Mouse (Mus musculus): ENCODE data around the gene Fastk. TPM values are rescaled to one million over a fixed set of nuclear protein-coding genes. Genes with fewer than 3 reads are reported as not detected.

The Fastk gene
- polyA plus RNA-seq, 1 experiment from 2014 or later, result 209 TPM

- no peak for ATAC-seq (replicated peaks; ENCODE audit: extremely low read depth, insufficient read depth, low FRiP score)
- Histone ChIP-seq H3K27ac (ENCODE audit: low read length) (peak overlapping the region; percentile 71), H3K27me3 (ENCODE audit: control insufficient read depth, insufficient read depth, low read length) (no peaks in the 10 kb centered on the region), H3K4me2 (ENCODE audit: low read depth, low read length) (no peak overlapping the region), H3K9ac (ENCODE audit: low read length) (0 out of 2 replicates have a peak overlapping the region, but pooled peaks have one; percentile 0), H3K36me3 (ENCODE audit: control insufficient read depth, insufficient read depth) (no peaks in the 10 kb centered on the region; the same call in 1 of the 2 replicates), H3K4me1 (ENCODE audit: control insufficient read depth, insufficient read depth, low read length) (peaks cover 32% of the 10 kb centered on the region), H3K4me3 (ENCODE audit: low read length) (no peak overlapping the region), H3K9me3 (replicated peaks; ENCODE audit: control insufficient read depth, low read length) (no peaks in the 10 kb centered on the region)
- WGBS, result 67% methylated on average over 7 of the region's 7 CpGs
These were observed 10.5 kb upstream of the Fastk start for GRCm38 (mm10) chr5:24455613-24456012.

- no peak overlapping the region for H3K4me3 ChIP-seq (ENCODE audit: low read length)
- 63% methylated on average over 3 of the region's 3 CpGs for WGBS
- peaks cover 32% of the 10 kb centered on the region for H3K4me1 ChIP-seq (ENCODE audit: control insufficient read depth, insufficient read depth, low read length)
- peak overlapping the region; percentile 21; the same call in 1 of the 2 replicates for H3K9ac ChIP-seq (ENCODE audit: low read length)
- H3K9me3 ChIP-seq (replicated peaks; ENCODE audit: control insufficient read depth, low read length), result no peaks in the 10 kb centered on the region
- no peaks in the 10 kb centered on the region; the same call in 1 of the 2 replicates for H3K36me3 ChIP-seq (ENCODE audit: control insufficient read depth, insufficient read depth)
- no peak for ATAC-seq (replicated peaks; ENCODE audit: extremely low read depth, insufficient read depth, low FRiP score)
- peak overlapping the region; percentile 71 for H3K27ac ChIP-seq (ENCODE audit: low read length)
- H3K4me2 ChIP-seq (ENCODE audit: low read depth, low read length), result peak overlapping the region; percentile 25; the same call in 1 of the 2 replicates
- H3K27me3 ChIP-seq (ENCODE audit: control insufficient read depth, insufficient read depth, low read length), result no peaks in the 10 kb centered on the region
These were observed 10.0 kb upstream of the Fastk start for GRCm38 (mm10) chr5:24455076-24455475.

GRCm38 (mm10) chr5:24453985-24454303, 8.9 kb upstream of the Fastk start:
- peak overlapping the region; percentile 95 for H3K4me3 ChIP-seq (ENCODE audit: low read length)
- H3K27me3 ChIP-seq (ENCODE audit: control insufficient read depth, insufficient read depth, low read length), result no peaks in the 10 kb centered on the region
- ATAC-seq (replicated peaks; ENCODE audit: extremely low read depth, insufficient read depth, low FRiP score), result no peak
- H3K9me3 ChIP-seq (replicated peaks; ENCODE audit: control insufficient read depth, low read length), result no peaks in the 10 kb centered on the region
- H3K4me2 ChIP-seq (ENCODE audit: low read depth, low read length), result peak overlapping the region; percentile 97
- H3K4me1 ChIP-seq (ENCODE audit: control insufficient read depth, insufficient read depth, low read length), result peaks cover 32% of the 10 kb centered on the region
- no peaks in the 10 kb centered on the region; the same call in 1 of the 2 replicates for H3K36me3 ChIP-seq (ENCODE audit: control insufficient read depth, insufficient read depth)
- 27% methylated on average over 2 of the region's 2 CpGs for WGBS
- H3K27ac ChIP-seq (ENCODE audit: low read length), result peak overlapping the region; percentile 93
- H3K9ac ChIP-seq (ENCODE audit: low read length), result peak overlapping the region; percentile 97; the same call in 1 of the 2 replicates

- H3K9ac ChIP-seq (ENCODE audit: low read length), result peak overlapping the region; percentile 97
- no peaks in the 10 kb centered on the region; the same call in 1 of the 2 replicates for H3K36me3 ChIP-seq (ENCODE audit: control insufficient read depth, insufficient read depth)
- peak overlapping the region; percentile 95 for H3K4me3 ChIP-seq (ENCODE audit: low read length)
- ATAC-seq (replicated peaks; ENCODE audit: extremely low read depth, insufficient read depth, low FRiP score), result no peak
- no peaks in the 10 kb centered on the region for H3K27me3 ChIP-seq (ENCODE audit: control insufficient read depth, insufficient read depth, low read length)
- peaks cover 32% of the 10 kb centered on the region for H3K4me1 ChIP-seq (ENCODE audit: control insufficient read depth, insufficient read depth, low read length)
- H3K9me3 ChIP-seq (replicated peaks; ENCODE audit: control insufficient read depth, low read length), result no peaks in the 10 kb centered on the region
- peak overlapping the region; percentile 93 for H3K27ac ChIP-seq (ENCODE audit: low read length)
- peak overlapping the region; percentile 97 for H3K4me2 ChIP-seq (ENCODE audit: low read depth, low read length)
- WGBS, result 19% methylated on average over 5 of the region's 5 CpGs
These were observed 8.3 kb upstream of the Fastk start for GRCm38 (mm10) chr5:24453283-24453984.

GRCm38 (mm10) chr5:24452691-24453233, 7.7 kb upstream of the Fastk start:
- peak overlapping the region; percentile 93 for H3K27ac ChIP-seq (ENCODE audit: low read length)
- WGBS, result 1% methylated on average over 29 of the region's 29 CpGs
- H3K4me2 ChIP-seq (ENCODE audit: low read depth, low read length), result peak overlapping the region; percentile 97
- H3K9ac ChIP-seq (ENCODE audit: low read length), result peak overlapping the region; percentile 97
- H3K4me3 ChIP-seq (ENCODE audit: low read length), result peak overlapping the region; percentile 95
- H3K9me3 ChIP-seq (replicated peaks; ENCODE audit: control insufficient read depth, low read length), result no peaks in the 10 kb centered on the region
- ATAC-seq (replicated peaks; ENCODE audit: extremely low read depth, insufficient read depth, low FRiP score), result no peak
- no peaks in the 10 kb centered on the region; the same call in 1 of the 2 replicates for H3K36me3 ChIP-seq (ENCODE audit: control insufficient read depth, insufficient read depth)
- no peaks in the 10 kb centered on the region for H3K27me3 ChIP-seq (ENCODE audit: control insufficient read depth, insufficient read depth, low read length)
- H3K4me1 ChIP-seq (ENCODE audit: control insufficient read depth, insufficient read depth, low read length), result peaks cover 36% of the 10 kb centered on the region

GRCm38 (mm10) chr5:24452030-24452690, 7.1 kb upstream of the Fastk start, which contains the start of gene Agap3:
Gene Agap3 (plus strand): TSS chr5:24452177.
- ATAC-seq (replicated peaks; ENCODE audit: extremely low read depth, insufficient read depth, low FRiP score), result peak; percentile 31

GRCm38 (mm10) chr5:24451264-24452029, 6.4 kb upstream of the Fastk start:
- Histone ChIP-seq H3K36me3 (ENCODE audit: control insufficient read depth, insufficient read depth) (no peaks in the 10 kb centered on the region), H3K27ac (ENCODE audit: low read length) (peak overlapping the region; percentile 93), H3K4me1 (ENCODE audit: control insufficient read depth, insufficient read depth, low read length) (peaks cover 41% of the 10 kb centered on the region), H3K9me3 (replicated peaks; ENCODE audit: control insufficient read depth, low read length) (no peaks in the 10 kb centered on the region), H3K9ac (ENCODE audit: low read length) (peak overlapping the region; percentile 97), H3K27me3 (ENCODE audit: control insufficient read depth, insufficient read depth, low read length) (no peaks in the 10 kb centered on the region), H3K4me3 (ENCODE audit: low read length) (peak overlapping the region; percentile 95), H3K4me2 (ENCODE audit: low read depth, low read length) (peak overlapping the region; percentile 97)
- 2% methylated on average over 63 of the region's 66 CpGs for WGBS
- peak; percentile 82 for ATAC-seq (replicated peaks; ENCODE audit: extremely low read depth, insufficient read depth, low FRiP score)

More at GRCm38 (mm10) chr5:24452030-24452690, 7.1 kb upstream of the Fastk start, which contains the start of gene Agap3:
- 0% methylated on average over 63 of the region's 85 CpGs for WGBS
- H3K36me3 ChIP-seq (ENCODE audit: control insufficient read depth, insufficient read depth), result no peaks in the 10 kb centered on the region; the same call in 1 of the 2 replicates
- H3K27me3 ChIP-seq (ENCODE audit: control insufficient read depth, insufficient read depth, low read length), result no peaks in the 10 kb centered on the region
- H3K4me3 ChIP-seq (ENCODE audit: low read length), result peak within 1 kb of the TSS; percentile 95
- H3K4me1 ChIP-seq (ENCODE audit: control insufficient read depth, insufficient read depth, low read length), result peaks cover 41% of the 10 kb centered on the region
- peak within 1 kb of the TSS; percentile 97 for H3K4me2 ChIP-seq (ENCODE audit: low read depth, low read length)
- no peaks in the 10 kb centered on the region for H3K9me3 ChIP-seq (replicated peaks; ENCODE audit: control insufficient read depth, low read length)
- H3K9ac ChIP-seq (ENCODE audit: low read length), result peak within 1 kb of the TSS; percentile 97
- H3K27ac ChIP-seq (ENCODE audit: low read length), result peak within 1 kb of the TSS; percentile 93

- H3K9ac ChIP-seq (ENCODE audit: low read length), result peak within 1 kb of the TSS; percentile 80
- no peaks in the 10 kb centered on the region for H3K9me3 ChIP-seq (replicated peaks; ENCODE audit: control insufficient read depth, low read length)
- peak within 1 kb of the TSS; percentile 83 for H3K4me2 ChIP-seq (ENCODE audit: low read depth, low read length)
- peak within 1 kb of the TSS; percentile 80 for H3K4me3 ChIP-seq (ENCODE audit: low read length)
- ATAC-seq (replicated peaks; ENCODE audit: extremely low read depth, insufficient read depth, low FRiP score), result peak; percentile 20
- peaks cover 30% of the 10 kb centered on the region for H3K4me1 ChIP-seq (ENCODE audit: control insufficient read depth, insufficient read depth, low read length)
- peaks cover 4% of the 10 kb centered on the region; the same call in 1 of the 2 replicates for H3K36me3 ChIP-seq (ENCODE audit: control insufficient read depth, insufficient read depth)
- peak within 1 kb of the TSS; percentile 71 for H3K27ac ChIP-seq (ENCODE audit: low read length)
- H3K27me3 ChIP-seq (ENCODE audit: control insufficient read depth, insufficient read depth, low read length), result no peaks in the 10 kb centered on the region
- WGBS, result 3% methylated on average over 34 of the region's 34 CpGs
These were observed 2.7 kb upstream of the Fastk start, which contains the start of gene Tmub1 for GRCm38 (mm10) chr5:24447624-24448298. Gene Tmub1 (minus strand): TSS chr5:24447854.

Data from heart, embryonic 16.5 days (tissue).